Mouse (Mus musculus) hindbrain, embryonic 16.5 days (tissue): ENCODE results near the gene Wrnip1. TPM values are rescaled to one million over a fixed set of nuclear protein-coding genes. Genes with fewer than 3 reads are reported as not detected.

Experiments
- ATAC-seq: fragments of 200-750 bp; cut with Nextera tagmentation; 2 replicates; pipeline ENCODE4 v1.8.0; 2017; ENCODE audit warnings: moderate TSS enrichment, moderate library complexity
- H3K27ac ChIP-seq: fragments of 300-500 bp; sonication (generic); 2 replicates; pipeline ENCODE4 v1.5.1; 2014; ENCODE audit warnings: low read depth, mild to moderate bottlenecking, control low read depth, low read length, moderate library complexity
- H3K27me3 ChIP-seq: fragments of 300-500 bp; sonication (generic); replicated peaks from 2 replicates; pipeline ENCODE4 v1.6.1; 2014; ENCODE audit warnings: low read length; ENCODE audit not compliant: control insufficient read depth, insufficient read depth
- H3K36me3 ChIP-seq: fragments of 300-500 bp; sonication (generic); 2 replicates; pipeline ENCODE4 v1.6.1; 2014; ENCODE audit warnings: mild to moderate bottlenecking, low read length, moderate library complexity, mixed read lengths; ENCODE audit not compliant: control insufficient read depth, insufficient read depth
- H3K4me1 ChIP-seq: fragments of 300-500 bp; sonication (generic); 2 replicates; pipeline ENCODE4 v1.6.1; 2014; ENCODE audit warnings: low read depth, low read length; ENCODE audit not compliant: control insufficient read depth, insufficient read depth
- H3K4me2 ChIP-seq: fragments of 300-500 bp; sonication (generic); 2 replicates; pipeline ENCODE4 v1.6.1; 2014; ENCODE audit warnings: mild to moderate bottlenecking, low read length, control low read depth, moderate library complexity
- H3K4me3 ChIP-seq: fragments of 300-500 bp; sonication (generic); 2 replicates; pipeline ENCODE4 v1.5.1; 2014; ENCODE audit warnings: mild to moderate bottlenecking, low read length, control low read depth, moderate library complexity
- H3K9ac ChIP-seq: fragments of 300-500 bp; sonication (generic); 2 replicates; pipeline ENCODE4 v1.6.1; 2014; ENCODE audit warnings: low read depth, mild to moderate bottlenecking, control low read depth, low read length, moderate library complexity
- H3K9me3 ChIP-seq: fragments of 300-500 bp; sonication (generic); 2 replicates; pipeline ENCODE4 v1.6.1; 2014; ENCODE audit warnings: mild to moderate bottlenecking, low read length, moderate library complexity; ENCODE audit not compliant: control insufficient read depth
- WGBS: fragments of 180-500 bp; shearing (Covaris S2); extraction: QIAGEN DNeasy Blood & Tissue Kit; methylation state at CpG from one replicate; pipeline ENCODE4 v1.1.7; 2014; 5-methylcytosine and 5-hydroxymethylcytosine counted together
- polyA plus RNA-seq: library from polyadenylated mRNA; unstranded; fragments of >200 nt; fragmentation: Nextera tagmentation; extraction: Ambion mirVana; gene quantifications from 2 replicates; pipeline ENCODE4 v1.2.1, GENCODE M21; 2015

Gene Wrnip1
- polyA plus RNA-seq, 1 experiment from 2014 or later, result 35.6 TPM

DNA sequence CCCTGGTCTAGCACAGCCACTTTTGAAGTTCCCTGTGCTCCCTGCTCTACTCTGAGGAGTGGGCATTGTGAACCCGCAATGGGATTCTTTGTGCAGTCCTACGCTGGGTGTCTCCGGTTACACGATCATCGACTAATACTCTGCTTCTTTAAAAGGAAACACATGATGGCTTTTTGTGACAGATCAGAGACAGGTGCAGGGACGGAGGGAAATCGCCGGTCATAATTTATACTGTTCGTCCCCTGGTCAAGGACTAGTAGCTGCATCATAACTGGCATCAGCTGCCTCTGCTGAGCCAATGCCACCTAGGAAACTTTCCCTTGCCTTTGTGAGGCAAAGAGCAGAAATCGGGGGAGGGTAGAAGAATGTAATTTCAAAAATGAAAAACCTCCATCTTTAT lies 25.5 kb upstream of the Wrnip1 start:
- H3K27ac ChIP-seq, result no peak overlapping the region
- H3K27me3 ChIP-seq, result no peaks in the 10 kb centered on the region
- no peaks in the 10 kb centered on the region for H3K4me1 ChIP-seq
- no peak overlapping the region for H3K9ac ChIP-seq
- no peaks in the 10 kb centered on the region for H3K9me3 ChIP-seq
- ATAC-seq, result no peak
- no peak overlapping the region for H3K4me3 ChIP-seq
- H3K4me2 ChIP-seq, result no peak overlapping the region
- H3K36me3 ChIP-seq, result no peaks in the 10 kb centered on the region
- WGBS, result 88% methylated on average over 10 of the region's 10 CpGs

DNA sequence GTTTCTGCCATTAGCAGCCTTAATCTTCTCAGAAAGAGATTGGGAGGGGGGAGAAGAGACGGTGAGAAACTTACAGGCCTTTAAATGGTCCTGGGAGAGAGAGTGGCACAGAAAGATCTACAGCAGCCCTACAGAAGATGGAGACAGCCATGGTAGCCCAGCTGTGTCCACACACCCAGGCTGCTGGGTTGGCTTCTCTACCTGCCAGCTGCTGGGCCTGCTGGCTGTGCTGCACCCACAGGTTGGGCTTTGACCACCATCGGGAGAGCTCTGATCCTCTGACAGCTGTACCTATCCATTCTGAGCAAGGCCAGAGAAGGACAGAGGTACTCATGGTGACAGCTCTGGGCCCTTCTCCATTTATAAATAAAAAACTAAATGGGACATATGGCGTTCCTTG lies 23.0 kb upstream of the Wrnip1 start:
- no peaks in the 10 kb centered on the region for H3K36me3 ChIP-seq
- H3K27me3 ChIP-seq, result no peaks in the 10 kb centered on the region
- H3K4me1 ChIP-seq, result no peaks in the 10 kb centered on the region
- WGBS, result 78% methylated on average over 3 of the region's 3 CpGs
- ATAC-seq, result no peak
- no peak overlapping the region for H3K4me2 ChIP-seq
- no peak overlapping the region for H3K27ac ChIP-seq
- H3K4me3 ChIP-seq, result no peak overlapping the region
- no peak overlapping the region for H3K9ac ChIP-seq
- no peaks in the 10 kb centered on the region for H3K9me3 ChIP-seq

DNA sequence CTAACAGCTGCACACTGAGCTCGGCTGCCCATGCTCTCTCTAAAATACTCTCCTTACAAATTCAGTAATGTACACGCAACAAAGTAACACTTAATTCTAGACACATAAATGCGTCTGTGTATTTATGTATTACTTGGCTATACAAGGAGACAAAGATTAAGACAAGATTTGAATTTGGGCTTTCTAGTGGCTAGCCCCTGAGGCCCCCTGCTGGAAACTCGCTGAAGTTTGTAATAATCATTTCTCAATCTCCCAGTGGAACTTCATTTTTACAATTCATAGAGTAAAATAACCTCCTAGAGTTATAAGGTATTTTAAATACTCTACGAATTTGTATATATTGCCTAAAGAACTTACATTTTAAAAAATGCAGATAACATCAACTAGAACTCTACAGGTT lies 18.8 kb upstream of the Wrnip1 start:
- H3K9me3 ChIP-seq, result no peaks in the 10 kb centered on the region
- no peak overlapping the region for H3K4me3 ChIP-seq
- no peaks in the 10 kb centered on the region for H3K36me3 ChIP-seq
- H3K27me3 ChIP-seq, result no peaks in the 10 kb centered on the region
- H3K4me1 ChIP-seq, result no peaks in the 10 kb centered on the region
- H3K4me2 ChIP-seq, result no peak overlapping the region
- 61% methylated on average over 5 of the region's 5 CpGs for WGBS
- no peak overlapping the region for H3K9ac ChIP-seq
- ATAC-seq, result no peak
- H3K27ac ChIP-seq, result no peak overlapping the region

DNA sequence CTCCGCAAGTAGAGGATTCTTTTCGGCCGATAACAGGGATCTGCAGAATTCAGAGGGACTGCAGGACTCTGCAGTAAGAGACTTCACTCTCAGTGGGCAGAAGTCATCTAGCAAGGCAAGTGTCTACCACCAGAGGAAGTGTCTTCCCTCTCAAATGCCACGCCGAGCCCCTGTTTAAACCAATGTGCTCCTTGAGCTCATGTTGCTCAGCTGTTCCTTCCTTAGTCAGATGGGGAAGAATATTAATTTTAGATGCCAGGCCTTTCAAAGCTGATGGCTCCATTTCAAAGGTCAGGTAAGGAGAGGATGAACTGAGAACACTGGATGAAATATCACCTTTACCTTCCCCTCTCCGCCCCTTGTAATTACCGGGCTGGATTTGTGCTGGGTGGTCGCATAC lies 18.0 kb upstream of the Wrnip1 start, which contains the start of gene Mylk4:
TSS of gene Mylk4 (minus strand) at position 139 of the 400 bp plus-strand sequence.
- no peak within 1 kb of the TSS for H3K27ac ChIP-seq
- H3K4me3 ChIP-seq, result no peak within 1 kb of the TSS
- ATAC-seq, result no peak
- H3K36me3 ChIP-seq, result no peaks in the 10 kb centered on the region
- no peaks in the 10 kb centered on the region for H3K9me3 ChIP-seq
- H3K4me2 ChIP-seq, result no peak within 1 kb of the TSS
- no peaks in the 10 kb centered on the region for H3K27me3 ChIP-seq
- H3K4me1 ChIP-seq, result no peaks in the 10 kb centered on the region
- H3K9ac ChIP-seq, result no peak within 1 kb of the TSS; the same call in 1 of the 2 replicates
- WGBS, result 87% methylated on average over 8 of the region's 8 CpGs

DNA sequence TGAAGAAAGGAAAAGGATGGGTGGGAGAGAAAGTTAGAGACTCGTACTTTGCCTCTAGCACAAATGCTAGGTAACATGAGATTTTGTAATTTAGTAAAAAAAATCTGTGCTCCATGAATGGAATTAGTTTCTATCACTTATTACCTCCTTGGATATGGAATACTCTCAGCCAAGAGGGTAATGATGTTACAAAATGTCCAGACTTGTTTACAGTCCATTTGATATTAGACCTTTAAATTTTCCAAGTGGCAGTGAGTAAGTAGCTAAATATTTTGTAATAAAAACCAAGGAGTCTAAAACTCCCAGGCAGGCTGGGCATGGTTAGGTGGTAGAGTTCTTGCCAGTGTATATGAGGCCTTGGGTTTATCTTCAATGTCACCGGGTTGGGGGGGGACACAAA lies 14.3 kb upstream of the Wrnip1 start:
- 80% methylated on average over 2 of the region's 2 CpGs for WGBS
- Histone ChIP-seq H3K9me3 (no peaks in the 10 kb centered on the region), H3K36me3 (no peaks in the 10 kb centered on the region), H3K27ac (no peak overlapping the region), H3K4me1 (no peaks in the 10 kb centered on the region), H3K4me2 (no peak overlapping the region), H3K27me3 (no peaks in the 10 kb centered on the region), H3K4me3 (no peak overlapping the region), H3K9ac (no peak overlapping the region)
- ATAC-seq, result no peak

DNA sequence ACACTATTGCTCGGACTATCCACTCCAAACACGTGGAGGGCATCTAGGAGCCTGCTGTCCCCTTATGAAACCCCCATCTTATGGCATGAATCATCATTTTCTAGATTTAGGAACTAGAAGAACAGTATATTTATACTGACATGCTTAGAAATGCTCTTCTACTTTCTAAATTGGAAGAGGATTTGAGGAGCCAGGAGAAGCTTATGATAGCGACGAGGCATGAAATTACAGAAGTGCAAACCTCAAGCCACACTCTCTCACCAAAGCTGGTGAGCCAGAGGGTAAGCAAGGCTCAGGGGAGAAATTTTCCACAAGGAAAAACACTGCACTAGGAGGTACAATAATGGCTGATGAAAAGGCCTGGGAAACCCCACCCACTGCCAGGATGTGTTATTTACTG lies 12.1 kb upstream of the Wrnip1 start:
- ATAC-seq, result no peak
- Histone ChIP-seq H3K4me1 (no peaks in the 10 kb centered on the region), H3K27ac (no peak overlapping the region), H3K27me3 (no peaks in the 10 kb centered on the region), H3K9ac (no peak overlapping the region), H3K36me3 (no peaks in the 10 kb centered on the region), H3K9me3 (no peaks in the 10 kb centered on the region), H3K4me2 (no peak overlapping the region), H3K4me3 (no peak overlapping the region)
- WGBS, result 80% methylated on average over 4 of the region's 4 CpGs

DNA sequence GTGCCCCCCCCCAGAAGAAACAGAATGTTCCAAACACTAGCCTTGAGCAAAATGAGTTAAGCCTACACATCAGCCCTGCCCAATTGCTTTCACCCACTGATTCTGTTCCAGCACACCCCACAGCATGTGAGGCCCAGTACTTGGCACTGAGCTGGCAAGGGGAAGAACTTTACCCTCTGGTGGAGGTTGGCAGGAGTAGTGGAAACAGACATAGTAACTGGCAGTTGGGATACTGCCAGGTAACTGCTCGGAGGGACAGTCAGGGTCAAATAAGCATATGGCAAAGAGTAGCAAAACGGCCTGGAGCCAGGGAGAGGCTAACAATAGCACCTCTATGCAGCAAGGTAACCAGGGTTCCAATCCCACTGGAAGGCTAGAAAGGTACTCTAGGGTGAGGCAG lies 7.2 kb upstream of the Wrnip1 start:
- H3K27me3 ChIP-seq, result no peaks in the 10 kb centered on the region
- ATAC-seq, result peak; percentile 80
- WGBS, result 63% methylated on average over 2 of the region's 2 CpGs

DNA sequence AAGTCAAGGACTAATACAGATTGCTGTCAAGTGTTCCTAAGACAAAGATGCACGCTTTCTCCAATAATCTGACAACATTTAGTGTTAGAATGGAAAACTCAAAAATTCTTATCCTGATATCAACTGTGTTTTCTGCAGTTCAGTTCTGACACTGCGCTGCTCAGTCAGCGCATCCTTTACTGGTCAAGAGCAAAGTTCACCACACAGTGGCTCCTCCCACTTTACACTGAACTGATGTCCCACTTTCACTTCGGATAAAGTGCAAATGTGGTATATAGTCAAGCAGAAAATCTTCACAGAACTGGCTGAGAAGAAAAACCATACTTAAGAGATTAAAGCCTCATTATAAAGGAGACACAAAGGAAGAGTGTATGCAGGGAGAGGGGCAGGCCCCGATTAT lies 6.7 kb upstream of the Wrnip1 start:
- ATAC-seq, result no peak
- H3K27me3 ChIP-seq, result no peaks in the 10 kb centered on the region
- H3K4me2 ChIP-seq, result no peak overlapping the region
- H3K4me1 ChIP-seq, result no peaks in the 10 kb centered on the region
- no peaks in the 10 kb centered on the region for H3K36me3 ChIP-seq
- no peak overlapping the region for H3K9ac ChIP-seq
- H3K9me3 ChIP-seq, result no peaks in the 10 kb centered on the region
- no peak overlapping the region for H3K27ac ChIP-seq
- no peak overlapping the region for H3K4me3 ChIP-seq
- WGBS, result 90% methylated on average over 5 of the region's 5 CpGs

More for the DNA sequence above, 7.2 kb upstream of the Wrnip1 start:
- H3K36me3 ChIP-seq, result no peaks in the 10 kb centered on the region
- no peak overlapping the region for H3K27ac ChIP-seq
- H3K4me1 ChIP-seq, result no peaks in the 10 kb centered on the region
- no peak overlapping the region for H3K9ac ChIP-seq
- H3K4me3 ChIP-seq, result no peak overlapping the region
- no peaks in the 10 kb centered on the region for H3K9me3 ChIP-seq
- H3K4me2 ChIP-seq, result no peak overlapping the region

DNA sequence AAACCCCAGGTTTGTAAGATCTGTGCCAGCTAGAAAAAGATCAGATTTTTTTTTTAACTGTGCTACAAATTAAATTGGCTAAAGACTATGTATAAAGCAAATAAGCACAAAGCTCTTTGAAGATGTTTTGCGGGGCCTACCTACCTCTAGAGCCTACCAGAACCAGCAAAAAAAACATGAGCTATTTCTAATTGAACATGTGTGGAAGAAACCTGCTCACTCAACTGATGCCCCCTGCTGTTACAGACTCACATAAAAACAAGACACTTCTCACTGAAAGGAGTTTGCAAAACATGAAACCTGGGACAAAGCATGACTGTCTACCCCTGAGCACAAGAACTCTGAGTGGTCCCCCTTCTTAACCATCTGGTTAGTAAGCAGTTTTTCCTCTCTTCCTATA lies 4.8 kb upstream of the Wrnip1 start:
- Histone ChIP-seq H3K9me3 (no peaks in the 10 kb centered on the region), H3K4me1 (peaks cover 4% of the 10 kb centered on the region; the same call in 1 of the 2 replicates), H3K27me3 (no peaks in the 10 kb centered on the region), H3K36me3 (no peaks in the 10 kb centered on the region), H3K9ac (no peak overlapping the region), H3K27ac (no peak overlapping the region), H3K4me2 (no peak overlapping the region), H3K4me3 (no peak overlapping the region)
- 97% methylated on average over 1 of the region's 1 CpGs for WGBS
- no peak for ATAC-seq

DNA sequence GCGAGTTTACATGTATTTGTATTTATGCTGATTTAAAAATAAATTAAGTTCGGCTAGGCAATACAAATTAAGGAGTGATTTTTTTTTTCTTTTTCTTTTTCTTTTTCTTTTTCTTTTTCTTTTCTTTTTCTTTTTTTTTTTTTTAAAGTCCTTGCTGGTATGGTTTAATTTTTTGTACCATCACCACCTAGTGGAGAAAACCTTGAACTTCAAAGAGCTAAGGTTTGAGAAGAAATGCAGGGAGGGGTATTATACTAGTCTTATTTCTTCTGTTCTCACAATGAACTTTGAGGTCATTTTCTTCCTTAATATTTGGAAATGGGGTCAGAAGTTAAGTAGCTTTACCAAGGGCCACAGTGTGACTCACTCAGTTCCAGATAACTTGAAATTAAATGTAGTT lies 2.7 kb upstream of the Wrnip1 start:
- no peak overlapping the region for H3K9ac ChIP-seq
- no peak overlapping the region for H3K4me2 ChIP-seq
- no peak overlapping the region for H3K27ac ChIP-seq
- H3K4me1 ChIP-seq, result peaks cover 13% of the 10 kb centered on the region
- ATAC-seq, result no peak
- WGBS, result 80% methylated on average over 2 of the region's 2 CpGs
- no peaks in the 10 kb centered on the region for H3K36me3 ChIP-seq
- H3K4me3 ChIP-seq, result no peak overlapping the region
- H3K27me3 ChIP-seq, result no peaks in the 10 kb centered on the region
- H3K9me3 ChIP-seq, result no peaks in the 10 kb centered on the region
